Mouse (Mus musculus) liver, postnatal 0 days (tissue): ENCODE measurements around the gene Tesc. TPM values are rescaled to one million over a fixed set of nuclear protein-coding genes. Genes with fewer than 3 reads are reported as not detected.
A peak's percentile ranks its signal among the peaks of the same experiment; 100 is the strongest.

ENCODE experiments used
- ATAC-seq: fragments of 200-750 bp; cut with Nextera tagmentation; 2 replicates; pipeline ENCODE4 v1.8.0; 2017; ENCODE audit warnings: mild to moderate bottlenecking, moderate library complexity
- DNase-seq: peaks from one replicate; pipeline ENCODE4 v3.0.0-alpha.2; 2016
- H3K27ac ChIP-seq: fragments of 300-500 bp; sonication (generic); 2 replicates; pipeline ENCODE4 v1.5.1; 2014; ENCODE audit warnings: antibody characterized with exemption, moderate library complexity, mild to moderate bottlenecking, low read depth
- H3K27me3 ChIP-seq: fragments of 300-500 bp; sonication (generic); 2 replicates; pipeline ENCODE4 v1.6.1; 2014; ENCODE audit warnings: low read length, control low read depth, mixed read lengths; ENCODE audit not compliant: insufficient read depth
- H3K36me3 ChIP-seq: fragments of 300-500 bp; sonication (generic); replicated peaks from 2 replicates; pipeline ENCODE4 v1.6.1; 2014; ENCODE audit warnings: mild to moderate bottlenecking, control low read depth, low read length, moderate library complexity, mixed read lengths; ENCODE audit not compliant: insufficient read depth
- H3K4me1 ChIP-seq: fragments of 300-500 bp; sonication (generic); 2 replicates; pipeline ENCODE4 v1.6.1; 2014; ENCODE audit warnings: antibody characterized with exemption, mild to moderate bottlenecking, control low read depth; ENCODE audit not compliant: insufficient read depth
- H3K4me2 ChIP-seq: fragments of 300-500 bp; sonication (generic); 2 replicates; pipeline ENCODE4 v1.6.1; 2014; ENCODE audit warnings: low read depth, mild to moderate bottlenecking, low read length, moderate library complexity, mixed read lengths
- H3K4me3 ChIP-seq: fragments of 300-500 bp; sonication (generic); 2 replicates; pipeline ENCODE4 v1.5.1; 2014; ENCODE audit warnings: low read depth, low read length
- H3K9ac ChIP-seq: fragments of 300-500 bp; sonication (generic); replicated peaks from 2 replicates; pipeline ENCODE4 v1.6.1; 2014; ENCODE audit warnings: mild to moderate bottlenecking, moderate library complexity
- H3K9me3 ChIP-seq: fragments of 300-500 bp; sonication (generic); 2 replicates; pipeline ENCODE4 v1.6.1; 2016; ENCODE audit warnings: mild to moderate bottlenecking, control low read depth, low read length, mixed read lengths
- CTCF ChIP-seq: sonication (generic); IDR thresholded peaks from 2 replicates; pipeline ENCODE4 v1.5.1; 2016; ENCODE audit warnings: antibody characterized with exemption, low read depth
- EP300 ChIP-seq: IDR thresholded peaks from 2 replicates; pipeline ENCODE4 v1.6.1; 2016; ENCODE audit warnings: antibody characterized with exemption, low read depth, mild to moderate bottlenecking
- WGBS: fragments of 180-500 bp; shearing (Covaris S2); extraction: QIAGEN DNeasy Blood & Tissue Kit; methylation state at CpG from one replicate; pipeline ENCODE4 v1.1.7; 2014; ENCODE audit not compliant: insufficient replicate concordance; 5-methylcytosine and 5-hydroxymethylcytosine counted together
- polyA plus RNA-seq: library from polyadenylated mRNA; unstranded; fragments of >200 nt; fragmentation: Nextera tagmentation; extraction: Ambion mirVana; gene quantifications from 2 replicates; pipeline ENCODE4 v1.2.1, GENCODE M21; 2015

The Tesc gene
- polyA plus RNA-seq, 1 experiment from 2014 or later: 4.5 TPM

GRCm38 (mm10) chr5:118033328-118033727 is 5.8 kb downstream of the Tesc start:
- Histone ChIP-seq H3K4me3 (no peak overlapping the region), H3K9me3 (no peaks in the 10 kb centered on the region), H3K27me3 (peaks cover 26% of the 10 kb centered on the region), H3K36me3 (no peaks in the 10 kb centered on the region), H3K4me2 (no peak overlapping the region), H3K4me1 (peaks cover 5% of the 10 kb centered on the region), H3K9ac (no peak overlapping the region), H3K27ac (no peak overlapping the region)
- WGBS: 48% methylated on average over 4 of the region's 4 CpGs
- ATAC-seq (no peak), DNase-seq (no peak)
- TF ChIP-seq EP300 (no peak), CTCF (no peak)

- 60% methylated on average over 6 of the region's 6 CpGs for WGBS
- Histone ChIP-seq H3K9me3 (no peaks in the 10 kb centered on the region), H3K9ac (no peak overlapping the region), H3K27ac (no peak overlapping the region), H3K4me2 (no peak overlapping the region), H3K27me3 (peaks cover 22% of the 10 kb centered on the region), H3K4me1 (peaks cover 5% of the 10 kb centered on the region), H3K36me3 (no peaks in the 10 kb centered on the region), H3K4me3 (no peak overlapping the region)
- ATAC-seq: no peak
- no peak for DNase-seq
- no peak for TF ChIP-seq CTCF
- TF ChIP-seq EP300: no peak
Measured at GRCm38 (mm10) chr5:118033740-118034139, 6.2 kb downstream of the Tesc start.

DNA sequence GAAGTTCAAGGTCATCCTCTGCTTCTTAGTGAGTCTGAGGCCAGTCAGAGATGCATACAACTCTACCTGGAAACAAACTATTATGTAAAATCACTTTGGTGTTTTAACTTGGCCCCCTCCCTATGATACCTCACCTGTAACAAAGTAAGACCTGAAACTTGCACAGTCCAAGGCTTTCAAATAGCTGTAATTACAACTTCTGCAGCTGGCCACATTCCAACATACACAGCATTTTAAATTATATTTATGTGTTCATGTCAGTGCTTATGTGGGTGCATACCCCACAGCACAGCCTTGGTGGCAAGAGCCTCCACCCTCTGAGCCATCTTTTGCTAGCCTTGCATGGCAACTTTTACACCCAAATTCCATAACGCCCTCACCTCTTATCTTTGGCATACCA is 7.1 kb downstream of the Tesc start:
- H3K9ac ChIP-seq: no peak overlapping the region
- ATAC-seq (no peak), DNase-seq (no peak)
- H3K4me1 ChIP-seq: no peaks in the 10 kb centered on the region; the same call in 1 of the 2 replicates
- no peak overlapping the region for H3K4me3 ChIP-seq
- no peak overlapping the region for H3K4me2 ChIP-seq
- TF ChIP-seq EP300: no peak
- no peak for TF ChIP-seq CTCF
- H3K36me3 ChIP-seq: no peaks in the 10 kb centered on the region
- H3K9me3 ChIP-seq: no peaks in the 10 kb centered on the region
- peaks cover 13% of the 10 kb centered on the region for H3K27me3 ChIP-seq
- H3K27ac ChIP-seq: no peak overlapping the region
- WGBS: 88% methylated on average over 1 of the region's 1 CpGs

- no peak overlapping the region for H3K9ac ChIP-seq
- no peak for TF ChIP-seq EP300
- no peak for TF ChIP-seq CTCF
Measured at GRCm38 (mm10) chr5:118035786-118036185, 8.2 kb downstream of the Tesc start.

GRCm38 (mm10) chr5:118036888-118037797 is 9.6 kb downstream of the Tesc start:
- TF ChIP-seq CTCF: no peak
- no peak for TF ChIP-seq EP300
- H3K4me3 ChIP-seq: no peak overlapping the region
- H3K9me3 ChIP-seq: no peaks in the 10 kb centered on the region
- H3K27ac ChIP-seq: no peak overlapping the region
- WGBS: 41% methylated on average over 25 of the region's 25 CpGs
- H3K36me3 ChIP-seq: no peaks in the 10 kb centered on the region
- H3K4me2 ChIP-seq: no peak overlapping the region
- no peak for ATAC-seq
- 0 out of 2 replicates have a peak, but pooled peaks cover 3% of the 10 kb centered on the region for H3K27me3 ChIP-seq
- H3K9ac ChIP-seq: no peak overlapping the region
- DNase-seq: no peak
- H3K4me1 ChIP-seq: no peaks in the 10 kb centered on the region

More at GRCm38 (mm10) chr5:118035786-118036185, 8.2 kb downstream of the Tesc start:
- Histone ChIP-seq H3K27me3 (0 out of 2 replicates have a peak, but pooled peaks cover 3% of the 10 kb centered on the region), H3K4me1 (no peaks in the 10 kb centered on the region), H3K4me3 (no peak overlapping the region), H3K4me2 (no peak overlapping the region), H3K36me3 (no peaks in the 10 kb centered on the region), H3K27ac (no peak overlapping the region), H3K9me3 (no peaks in the 10 kb centered on the region)
- ATAC-seq (no peak), DNase-seq (no peak)
- 60% methylated on average over 3 of the region's 3 CpGs for WGBS

GRCm38 (mm10) chr5:118037798-118038484 is 10.4 kb downstream of the Tesc start:
- TF ChIP-seq CTCF: no peak
- TF ChIP-seq EP300: no peak
- ATAC-seq (peak; percentile 50; the same call in 1 of the 2 replicates), DNase-seq (no peak)
- H3K4me2 ChIP-seq: no peak overlapping the region
- no peaks in the 10 kb centered on the region for H3K36me3 ChIP-seq
- WGBS: 19% methylated on average over 9 of the region's 10 CpGs
- H3K27me3 ChIP-seq: 0 out of 2 replicates have a peak, but pooled peaks cover 3% of the 10 kb centered on the region
- H3K9ac ChIP-seq: no peak overlapping the region
- H3K4me1 ChIP-seq: no peaks in the 10 kb centered on the region
- no peaks in the 10 kb centered on the region for H3K9me3 ChIP-seq
- H3K4me3 ChIP-seq: no peak overlapping the region
- H3K27ac ChIP-seq: no peak overlapping the region
